Mouse (Mus musculus): ENCODE data around the gene Otud7b.
"Not testable (repeated sequence)": the region's sequence is repeated elsewhere in the genome, so short reads cannot be mapped to it uniquely, and the experiment has no call there.

The Otud7b gene

GRCm38 (mm10) chr3:96152611-96153010, 48.3 kb downstream of the Otud7b start:
- DNase-seq = no peak

GRCm38 (mm10) chr3:96155501-96155900, 51.2 kb downstream of the Otud7b start:
- DNase-seq = no peak

GRCm38 (mm10) chr3:96159820-96160219, 55.5 kb downstream of the Otud7b start:
- DNase-seq = no peak

GRCm38 (mm10) chr3:96160222-96160802, 56.0 kb downstream of the Otud7b start:
- DNase-seq = peak; percentile 53 to 71

- DNase-seq = peak; percentile 80 to 88
Observed at GRCm38 (mm10) chr3:96160803-96161516, 56.6 kb downstream of the Otud7b start.

DNA sequence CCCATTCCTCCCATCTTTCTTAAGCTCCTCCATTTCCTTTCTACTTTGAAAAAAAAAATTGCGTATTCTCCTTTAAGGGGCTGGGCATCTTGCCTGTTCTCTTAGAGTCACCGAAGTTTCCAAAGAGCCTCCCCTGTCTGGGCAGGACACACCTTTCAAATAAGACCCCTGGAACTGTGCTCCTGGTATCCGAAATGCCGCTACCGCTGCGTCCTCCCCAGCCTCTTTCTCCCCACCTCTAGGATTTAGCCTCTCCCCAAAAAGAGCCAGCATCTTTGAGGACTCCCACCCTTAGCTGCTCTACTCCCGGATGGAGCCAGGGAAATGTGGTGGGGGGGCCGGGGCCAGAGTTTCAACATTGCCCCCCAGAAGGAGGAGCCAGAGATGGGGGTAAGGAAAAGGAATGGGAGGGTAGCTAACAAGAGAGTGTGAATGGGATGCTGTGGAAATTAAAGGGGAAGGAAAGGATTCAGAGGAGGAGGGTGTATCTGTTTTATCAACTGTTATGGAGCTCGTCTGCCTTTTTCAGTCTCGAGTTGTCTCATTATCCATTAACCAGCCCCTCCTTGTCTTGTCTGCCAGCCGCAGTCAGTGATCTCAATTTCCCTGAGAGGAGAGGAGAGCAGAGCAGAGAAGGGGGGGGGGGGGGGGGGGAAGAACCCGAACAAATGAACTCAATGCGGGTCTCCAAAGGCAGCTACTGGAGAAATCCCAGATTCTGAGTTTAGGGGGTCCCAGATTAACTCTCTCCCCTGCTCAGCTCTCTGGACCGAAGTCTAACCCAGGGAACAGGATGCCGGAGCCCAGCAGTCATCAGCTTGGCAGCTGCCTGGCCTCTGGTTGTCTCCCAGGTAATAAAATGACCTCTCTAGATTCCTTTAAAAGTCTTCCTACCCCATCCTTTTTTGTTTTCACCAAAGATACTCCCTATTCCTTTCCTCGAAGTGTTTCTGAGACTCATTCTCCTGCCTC, 57.8 kb downstream of the Otud7b start, which contains the start of gene Mtmr11:
Mtmr11 (plus strand) TSS at position 136 of the 972 bp plus-strand sequence.
- peak; percentile 37 to 48 for DNase-seq

- DNase-seq = no peak
Observed at GRCm38 (mm10) chr3:96163040-96163439, 58.7 kb downstream of the Otud7b start.

GRCm38 (mm10) chr3:96168466-96169158, 64.3 kb downstream of the Otud7b start:
- no peak for DNase-seq

DNA sequence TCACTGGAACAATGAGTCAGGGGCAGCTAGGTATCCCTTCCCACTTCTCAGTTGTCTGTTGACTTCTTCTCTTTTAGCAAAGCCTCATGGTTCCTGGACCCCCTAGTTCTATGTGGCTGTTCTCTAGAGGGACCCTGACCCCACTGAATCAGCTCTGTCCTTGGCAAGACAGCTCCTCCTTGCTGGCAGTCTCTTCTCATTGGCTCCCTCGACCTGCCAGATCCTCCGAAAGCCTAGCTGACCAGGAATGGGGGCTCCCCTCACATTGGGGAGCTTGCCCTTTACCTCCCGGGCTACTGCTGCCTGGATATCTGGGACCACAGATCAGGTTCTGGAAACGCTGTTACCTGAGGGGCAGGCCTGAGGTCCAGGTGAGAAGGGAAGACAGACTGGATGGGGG, 65.9 kb downstream of the Otud7b start:
- DNase-seq = no peak

DNA sequence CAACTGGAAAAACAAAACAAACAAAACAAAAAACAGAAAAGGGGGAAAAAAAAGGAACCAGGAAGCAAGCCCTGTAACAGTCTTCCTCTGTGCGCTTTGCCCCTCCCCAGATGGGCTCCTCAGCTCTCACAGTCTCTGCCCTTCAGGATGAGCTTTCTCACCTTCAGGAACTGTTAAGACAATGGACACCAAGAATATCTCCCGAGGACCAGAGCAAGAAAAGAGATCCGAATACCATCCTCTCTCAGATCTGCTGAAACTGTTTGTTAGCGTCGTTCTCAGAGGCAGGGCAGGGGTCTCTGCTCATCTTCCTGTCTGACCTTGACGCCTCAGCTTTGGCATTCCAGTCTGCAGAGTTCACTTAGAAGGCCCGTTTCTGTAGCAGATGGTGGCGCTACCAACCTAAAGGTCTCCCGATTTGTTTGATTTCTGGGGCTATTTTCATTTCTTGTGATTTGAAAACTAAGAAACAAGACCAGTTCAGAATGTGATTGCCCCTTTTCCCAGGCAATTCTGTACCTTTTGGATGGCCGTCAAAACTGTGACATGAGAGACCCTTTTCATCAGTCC, 66.7 kb downstream of the Otud7b start:
- DNase-seq = no peak

DNA sequence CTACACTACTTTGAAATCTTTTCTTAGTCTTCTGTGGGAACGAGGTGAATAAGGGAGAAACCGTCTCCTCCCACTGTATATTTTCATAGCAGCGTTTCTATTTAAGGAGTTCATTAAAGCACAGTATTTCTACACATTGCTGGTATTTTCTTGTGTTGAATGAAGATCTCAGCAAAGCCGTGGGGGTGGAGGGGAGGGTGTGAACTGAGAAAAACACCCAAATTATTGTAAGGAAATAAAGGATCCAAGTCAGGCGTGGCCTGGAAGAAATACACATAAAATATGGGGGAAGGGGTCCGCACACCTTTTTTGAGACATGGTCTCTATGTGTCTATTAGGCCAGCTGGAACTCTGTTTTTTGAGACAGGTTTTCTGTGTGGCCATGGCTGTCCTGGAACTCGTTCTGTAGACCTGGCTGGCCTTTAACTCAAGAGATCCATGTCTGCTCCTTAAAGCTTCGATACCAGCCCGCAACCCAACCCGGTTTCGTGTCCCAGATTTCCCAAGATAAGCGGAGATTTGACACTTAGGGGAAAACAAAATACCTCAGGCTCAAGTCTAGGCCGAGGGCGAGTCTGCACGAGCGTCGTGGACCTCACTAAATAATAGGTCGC, 67.4 kb downstream of the Otud7b start:
- DNase-seq = no peak

DNA sequence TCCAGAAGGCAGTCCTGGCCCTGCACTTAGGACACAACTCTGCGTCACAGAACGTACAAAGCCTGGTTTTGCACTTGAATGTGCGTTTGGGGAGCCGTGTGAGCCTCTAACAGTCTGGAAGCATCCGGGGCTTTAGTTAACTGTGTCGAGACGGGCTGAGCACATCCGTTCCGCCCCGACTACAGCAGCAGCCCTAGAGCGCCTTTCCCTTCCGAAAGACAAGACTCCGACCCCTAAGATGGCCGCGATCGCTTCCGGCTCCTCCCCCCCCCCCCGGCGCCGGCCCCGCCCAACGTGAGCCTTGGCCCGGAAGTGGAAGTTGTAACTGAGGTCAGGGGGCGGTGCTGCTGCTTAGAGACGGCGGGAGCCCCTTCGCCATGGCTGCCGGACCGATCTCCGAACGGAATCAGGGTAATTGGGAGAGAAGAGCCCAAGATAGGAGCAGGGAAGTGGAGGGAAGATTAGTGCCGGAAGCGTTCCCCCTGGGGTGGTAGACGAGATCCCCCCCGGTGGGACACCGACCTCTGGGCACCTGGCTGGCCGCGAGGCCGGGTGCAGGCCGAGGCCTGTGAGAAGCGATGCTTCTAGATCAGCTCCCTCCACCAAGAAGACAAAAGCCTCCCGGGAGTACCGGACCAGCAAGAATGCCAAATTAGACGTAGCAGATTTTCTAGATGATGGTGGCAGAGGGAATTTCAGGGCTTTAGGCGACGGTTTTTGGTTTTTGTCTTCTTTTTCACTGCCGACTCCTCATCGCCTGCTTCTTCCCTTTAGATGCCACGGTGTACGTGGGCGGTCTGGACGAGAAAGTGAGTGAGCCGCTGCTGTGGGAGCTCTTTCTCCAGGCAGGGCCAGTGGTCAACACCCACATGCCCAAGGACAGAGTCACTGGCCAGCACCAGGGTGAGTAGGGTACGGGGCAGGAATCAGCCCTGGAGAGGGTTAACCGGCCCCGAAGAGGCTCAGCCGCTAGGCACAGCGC, 68.2 kb downstream of the Otud7b start, which contains the start of gene Sf3b4:
Sf3b4 (plus strand) TSS at position 136 of the 982 bp plus-strand sequence.
- DNase-seq = peak; percentile 82 to 84

GRCm38 (mm10) chr3:96173185-96173584, 68.9 kb downstream of the Otud7b start:
- no peak for DNase-seq

DNA sequence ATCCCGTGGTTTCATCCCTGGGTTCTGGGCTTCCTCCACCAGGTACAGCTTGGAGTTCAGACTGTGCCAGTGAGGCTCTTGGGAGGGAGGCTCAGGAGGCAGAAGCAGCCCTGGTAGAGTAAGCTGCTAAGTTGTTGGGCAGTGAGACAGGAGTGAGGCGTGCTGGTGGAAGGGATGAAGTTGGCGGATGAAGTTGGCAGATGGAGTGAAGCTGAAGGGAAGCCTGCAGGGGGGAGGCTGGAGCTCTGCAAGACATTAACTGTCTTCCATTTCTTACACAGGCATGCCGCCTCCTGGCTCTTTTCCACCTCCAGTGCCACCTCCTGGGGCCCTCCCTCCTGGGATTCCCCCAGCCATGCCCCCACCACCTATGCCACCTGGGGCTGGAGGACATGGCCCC, 69.7 kb downstream of the Otud7b start:
- DNase-seq = not testable (repeated sequence)

- no peak for DNase-seq
Observed at GRCm38 (mm10) chr3:96175251-96175650, 70.9 kb downstream of the Otud7b start.

DNA sequence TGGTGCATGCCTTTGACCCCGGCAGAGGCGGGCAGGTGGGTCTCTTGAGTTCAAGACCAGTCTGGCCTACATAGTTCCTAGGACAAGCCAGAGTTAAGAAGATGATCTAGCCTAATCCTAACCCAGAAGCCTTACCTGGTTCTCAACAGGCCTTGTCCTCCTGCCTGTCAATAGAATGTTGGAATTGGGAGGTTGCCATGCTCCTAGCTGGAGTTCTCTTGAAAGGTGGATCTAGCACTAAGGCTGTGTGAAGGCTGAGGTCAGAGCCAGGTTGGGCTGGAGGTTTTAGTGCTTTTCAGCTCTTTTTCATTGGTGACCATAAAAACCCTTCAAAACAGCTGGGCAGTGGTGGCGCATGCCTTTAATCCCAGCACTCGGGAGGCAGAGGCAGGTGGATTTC, 74.1 kb downstream of the Otud7b start:
- no peak for DNase-seq

GRCm38 (mm10) chr3:96178902-96179301, 74.6 kb downstream of the Otud7b start:
- DNase-seq = no peak

- peak; percentile 49 to 50 for DNase-seq
Observed at GRCm38 (mm10) chr3:96179531-96179930, 75.2 kb downstream of the Otud7b start.

GRCm38 (mm10) chr3:96180727-96181477, 76.6 kb downstream of the Otud7b start, which contains the start of gene Sv2a:
Sv2a (plus strand) TSS chr3:96181151.
- peak; percentile 85 to 87 for DNase-seq
